Mouse (Mus musculus): ENCODE measurements around the gene Gm12886. TPM values are rescaled to one million over a fixed set of nuclear protein-coding genes. Genes with fewer than 3 reads are reported as not detected.

The Gm12886 gene
- not detected for total RNA-seq (2021)
- long read RNA-seq, experiment 1, result 0 reads
- long read RNA-seq, experiment 2, result 0 reads

DNA sequence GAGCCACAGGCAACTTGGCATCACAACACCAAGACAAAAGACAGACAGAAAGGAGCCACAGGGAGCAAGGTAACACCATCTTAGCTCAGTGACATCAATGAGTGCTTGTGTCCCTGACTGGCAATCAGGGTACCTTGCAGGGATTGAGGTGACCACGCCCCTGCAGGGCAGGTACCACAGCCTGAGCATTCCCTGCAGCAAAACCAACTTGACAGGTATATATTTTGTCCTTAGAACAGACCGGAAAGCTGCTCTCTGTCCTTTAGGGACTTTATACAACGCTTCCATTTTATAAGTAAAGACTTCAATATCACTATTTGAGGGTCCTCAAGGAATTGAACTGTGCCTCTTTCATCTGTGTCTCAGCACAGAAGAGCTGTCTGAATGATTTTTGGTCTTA, at the start of gene Gm12886:
Gene Gm12886 (minus strand): TSS at position 101 of the 400 bp plus-strand sequence.
- no peak for DNase-seq

Other genes starting within 250 kb of the Gm12886 start
- gene Rlf, start 208.0 kb downstream of the Gm12886 start, total RNA-seq (2021), result 1 to 10 TPM; 8.8 to 9.1 TPM
- not detected for gene Gm12888, start 98.2 kb downstream of the Gm12886 start, total RNA-seq (2021)
- not detected for gene Gm12887, start 199.0 kb upstream of the Gm12886 start, total RNA-seq (2021)

Data from heart, adult 18-20 months (tissue).